Mouse (Mus musculus) ES-E14 (cell line): ENCODE data around the gene Draxin. TPM values are rescaled to one million over a fixed set of nuclear protein-coding genes. Genes with fewer than 3 reads are reported as not detected.

Experiments used
- DNase-seq: peaks from one replicate; pipeline ENCODE4 v3.0.0-alpha.2; 2013; ENCODE audit warnings: low read depth, low spot score
- H3K27ac ChIP-seq: 2 replicates; pipeline ENCODE4 v1.5.1; 2012; ENCODE audit warnings: low read depth, mild to moderate bottlenecking, low read length, moderate library complexity, mixed read lengths; ENCODE audit not compliant: poor library complexity, insufficient read depth, severe bottlenecking
- H3K36me3 ChIP-seq: 2 replicates; pipeline ENCODE4 v1.6.1; 2012; ENCODE audit warnings: mild to moderate bottlenecking, low read length, moderate library complexity, mixed read lengths; ENCODE audit not compliant: control insufficient read depth, poor library complexity, insufficient read depth, severe bottlenecking
- H3K4me1 ChIP-seq, 2 experiments: fragments of 150-350 bp in 1 of 2; sonication (generic) in 1 of 2; 2 replicates each; pipeline ENCODE4 v1.6.1; 2012; ENCODE audit warnings: low read length in 2 of 2, mild to moderate bottlenecking in 1 of 2, mixed read lengths in 1 of 2; ENCODE audit not compliant: control insufficient read depth in 2 of 2, insufficient read depth in 2 of 2, poor library complexity in 1 of 2
- H3K4me3 ChIP-seq, 2 experiments: fragments of 150-350 bp in 1 of 2; sonication (generic) in 1 of 2; 2 replicates each; pipeline ENCODE4 v1.5.1; 2012; ENCODE audit warnings: low read length in 2 of 2, low read depth in 1 of 2, mild to moderate bottlenecking in 1 of 2, mixed read lengths in 1 of 2; ENCODE audit not compliant: insufficient read depth in 1 of 2, poor library complexity in 1 of 2, severe bottlenecking in 1 of 2
- H3K9ac ChIP-seq: 2 replicates; pipeline ENCODE4 v1.6.1; 2012; ENCODE audit warnings: low read depth, mild to moderate bottlenecking, low read length, mixed read lengths; ENCODE audit not compliant: poor library complexity, insufficient read depth, severe bottlenecking
- H3K9me3 ChIP-seq: fragments of 150-350 bp; sonication (generic); 2 replicates; pipeline ENCODE4 v1.6.1; 2012; ENCODE audit warnings: low read depth, mild to moderate bottlenecking, low read length; ENCODE audit not compliant: control insufficient read depth, insufficient read depth
- CHD2 ChIP-seq: IDR thresholded peaks from 2 replicates; pipeline ENCODE4 v1.6.1; 2014; ENCODE audit warnings: mild to moderate bottlenecking, low read depth, low read length, inconsistent platforms
- HCFC1 ChIP-seq: IDR thresholded peaks from 2 replicates; pipeline ENCODE4 v1.6.1; 2012; ENCODE audit warnings: low read length, inconsistent platforms, borderline replicate concordance; ENCODE audit not compliant: insufficient read depth
- MAFK ChIP-seq: IDR thresholded peaks from 2 replicates; pipeline ENCODE4 v1.6.1; 2014; ENCODE audit warnings: mild to moderate bottlenecking, low read depth, low read length, inconsistent platforms; ENCODE audit not compliant: insufficient read depth
- ZC3H11A ChIP-seq: IDR thresholded peaks from 2 replicates; pipeline ENCODE4 v1.6.1; 2012; ENCODE audit warnings: low read depth, mild to moderate bottlenecking, inconsistent platforms, low read length, borderline replicate concordance
- ZNF384 ChIP-seq: IDR thresholded peaks from 2 replicates; pipeline ENCODE4 v1.6.1; 2012; ENCODE audit warnings: low read depth, low read length, inconsistent platforms
- in situ Hi-C, 2 experiments: fragments of 600-800 bp; cut with MboI; formaldehyde crosslinking; loops; one replicate each; pipeline ENCODE4 v1.15.1; 2025; ENCODE audit warnings: low sequenced_read_pairs in 2 of 2, inconsistent platforms in 1 of 2; ENCODE audit not compliant: unreplicated experiment in 2 of 2
- total RNA-seq: library from RNA; depleted of rRNA; stranded (reverse); fragments of 300-350 nt; gene quantifications from 2 replicates; pipeline ENCODE4 v1.2.3, GENCODE M21; 2012

Gene Draxin
- total RNA-seq, 1 experiment: 0.76 TPM

- H3K27ac ChIP-seq: no peak overlapping the region
- TF ChIP-seq ZNF384 (no peak), ZC3H11A (no peak), HCFC1 (no peak), MAFK (peak; percentile 91), CHD2 (no peak)
- peaks cover 0 to 15% of the 10 kb centered on the region in 2 experiments; a peak in 2 of 4 replicates for H3K4me1 ChIP-seq
- no peaks in the 10 kb centered on the region for H3K36me3 ChIP-seq
- no peaks in the 10 kb centered on the region for H3K9me3 ChIP-seq
- DNase-seq: no peak
- in situ Hi-C loops: loop anchor here in 1 of 2 experiments (5.0 kb wide), 1 partner anchor 56 kb away; no protein-coding TSS in a partner anchor
- no peak overlapping the region for H3K9ac ChIP-seq
- H3K4me3 ChIP-seq: no peak overlapping the region
These were observed 37.8 kb upstream of the Draxin start for GRCm38 (mm10) chr4:148168287-148168686.

GRCm38 (mm10) chr4:148166986-148167385, 36.5 kb upstream of the Draxin start:
- in situ Hi-C loops: loop anchor here in 1 of 2 experiments (5.0 kb wide), 1 partner anchor 55 kb away; no protein-coding TSS in a partner anchor
- Histone ChIP-seq H3K4me1 (peaks cover 0 to 15% of the 10 kb centered on the region in 2 experiments; a peak in 2 of 4 replicates), H3K9me3 (no peaks in the 10 kb centered on the region), H3K36me3 (no peaks in the 10 kb centered on the region), H3K4me3 (no peak overlapping the region), H3K27ac (no peak overlapping the region), H3K9ac (no peak overlapping the region)
- DNase-seq: no peak
- TF ChIP-seq ZC3H11A (no peak; the same call in 1 of the 2 replicates), HCFC1 (no peak), CHD2 (no peak), MAFK (no peak), ZNF384 (no peak)

GRCm38 (mm10) chr4:148166431-148166830, 35.9 kb upstream of the Draxin start:
- Histone ChIP-seq H3K36me3 (no peaks in the 10 kb centered on the region), H3K4me1 (peaks cover 0 to 16% of the 10 kb centered on the region in 2 experiments; a peak in 2 of 4 replicates), H3K9me3 (no peaks in the 10 kb centered on the region), H3K9ac (no peak overlapping the region), H3K4me3 (no peak overlapping the region), H3K27ac (no peak overlapping the region)
- no peak for DNase-seq
- TF ChIP-seq HCFC1: no peak
- TF ChIP-seq ZC3H11A: no peak
- no peak for TF ChIP-seq CHD2
- no peak for TF ChIP-seq ZNF384
- TF ChIP-seq MAFK: no peak
- in situ Hi-C loops: loop anchor here in 1 of 2 experiments (5.0 kb wide), 1 partner anchor 54 kb away; no protein-coding TSS in a partner anchor

DNA sequence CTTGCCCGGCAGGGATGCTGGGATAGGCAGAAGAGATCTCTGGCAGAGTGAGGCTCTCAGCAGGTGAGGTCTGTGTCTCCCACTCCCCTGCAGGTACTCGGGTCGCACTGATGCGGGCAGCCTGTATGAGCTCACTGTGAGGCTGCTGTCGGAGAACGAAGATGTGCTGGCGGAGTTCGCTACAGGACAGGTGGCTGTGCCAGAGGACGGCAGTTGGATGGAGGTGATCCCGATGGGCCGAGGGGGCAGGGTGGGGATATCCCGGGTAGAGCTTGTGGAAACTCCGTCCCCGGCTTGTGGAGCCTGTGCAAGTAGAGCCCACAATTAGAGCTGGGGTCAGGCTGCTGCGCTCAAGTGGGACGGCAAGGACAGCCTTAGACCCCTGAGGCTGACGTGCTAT, 35.1 kb upstream of the Draxin start:
- Histone ChIP-seq H3K9me3 (no peaks in the 10 kb centered on the region), H3K4me3 (peak overlapping the region in 1 of 2 experiments; percentile 31; a peak in 1 of 4 replicates), H3K27ac (no peak overlapping the region), H3K9ac (no peak overlapping the region), H3K36me3 (no peaks in the 10 kb centered on the region), H3K4me1 (peaks cover 0 to 22% of the 10 kb centered on the region in 2 experiments; a peak in 2 of 4 replicates)
- TF ChIP-seq ZC3H11A (no peak), CHD2 (no peak), HCFC1 (no peak), ZNF384 (no peak), MAFK (no peak)
- in situ Hi-C loops: loop anchor here in 1 of 2 experiments (5.0 kb wide), 1 partner anchor 53 kb away; no protein-coding TSS in a partner anchor
- DNase-seq: no peak
